Mouse (Mus musculus) brain, embryonic 14.5 days (tissue): ENCODE results near the gene Slc35e2.

Source experiments
- CTCF ChIP-seq: fragments of 200-500 bp; IDR thresholded peaks from 2 replicates; pipeline ENCODE4 v1.5.1; 2012; ENCODE audit warnings: inconsistent platforms, mild to moderate bottlenecking, moderate library complexity, borderline replicate concordance; ENCODE audit not compliant: insufficient read depth, insufficient read length; ENCODE audit errors: extremely low read depth
- POLR2A ChIP-seq: fragments of 200-500 bp; IDR thresholded peaks from 2 replicates; pipeline ENCODE4 v1.6.1; 2012; ENCODE audit warnings: mild to moderate bottlenecking, inconsistent platforms, borderline replicate concordance; ENCODE audit not compliant: poor library complexity, insufficient read depth, insufficient read length, severe bottlenecking; ENCODE audit errors: extremely low read depth

- TF ChIP-seq POLR2A (no peak), CTCF (no peak)
Observed at GRCm38 (mm10) chr4:155645721-155646120, 44.5 kb downstream of the Slc35e2 start.
